Mouse (Mus musculus) layer of hippocampus, adult 8-10 months (tissue): ENCODE results near the gene Rps10. TPM values are rescaled to one million over a fixed set of nuclear protein-coding genes. Genes with fewer than 3 reads are reported as not detected.
"Not testable (repeated sequence)": the region's sequence is repeated elsewhere in the genome, so short reads cannot be mapped to it uniquely, and the experiment has no call there.

Experiments used
- DNase-seq, 2 experiments: peaks; one replicate each; pipeline ENCODE4 v3.0.0; 2022; ENCODE audit warnings: low spot score in 2 of 2
- total RNA-seq, 4 experiments: library from RNA; stranded (reverse); gene quantifications; 2 replicates each; pipeline ENCODE4 v1.2.4; 2022

The Rps10 gene
- total RNA-seq, 4 experiments from 2014 or later: 403 to 610 (median 491) TPM

- no peak for DNase-seq
These were observed 8.1 kb upstream of the Rps10 start for GRCm38 (mm10) chr17:27644572-27644971.

- DNase-seq: no peak
These were observed 7.3 kb upstream of the Rps10 start for GRCm38 (mm10) chr17:27643756-27644155.

- no peak for DNase-seq
These were observed 6.6 kb upstream of the Rps10 start for GRCm38 (mm10) chr17:27643101-27643500.

GRCm38 (mm10) chr17:27642491-27643062 lies 6.1 kb upstream of the Rps10 start:
- DNase-seq: peak; percentile 82 to 83

GRCm38 (mm10) chr17:27639851-27640250 lies 3.4 kb upstream of the Rps10 start:
- not testable (repeated sequence) for DNase-seq

- DNase-seq: peak; percentile 79
These were observed 2.5 kb upstream of the Rps10 start for GRCm38 (mm10) chr17:27638921-27639332.

- DNase-seq: no peak
These were observed 864 bp upstream of the Rps10 start for GRCm38 (mm10) chr17:27637333-27637732.

GRCm38 (mm10) chr17:27635575-27635903 lies 930 bp downstream of the Rps10 start:
- not testable (repeated sequence) for DNase-seq

- peak; percentile 76 to 82 for DNase-seq
These were observed 1.4 kb downstream of the Rps10 start, which contains the start of gene RPS10-NUDT3 for GRCm38 (mm10) chr17:27634871-27635574. TSS of gene RPS10-NUDT3 (minus strand) at chr17:27635222.

- DNase-seq: peak in 1 of 2 experiments; percentile 88
These were observed 7.0 kb downstream of the Rps10 start for GRCm38 (mm10) chr17:27629249-27630020.

- no peak for DNase-seq
These were observed 8.1 kb downstream of the Rps10 start for GRCm38 (mm10) chr17:27628376-27628775.

GRCm38 (mm10) chr17:27627451-27627850 lies 9.0 kb downstream of the Rps10 start:
- no peak for DNase-seq

- no peak for DNase-seq
These were observed 9.8 kb downstream of the Rps10 start for GRCm38 (mm10) chr17:27626681-27627080.

- no peak for DNase-seq
These were observed 10.8 kb downstream of the Rps10 start for GRCm38 (mm10) chr17:27625455-27626251.

GRCm38 (mm10) chr17:27623360-27624326 lies 12.8 kb downstream of the Rps10 start, which contains the start of gene Nudt3:
TSS of gene Nudt3 (minus strand) at chr17:27623495.
- DNase-seq: peak; percentile 62 to 85

- DNase-seq: no peak
These were observed 13.7 kb downstream of the Rps10 start for GRCm38 (mm10) chr17:27622611-27623359.

GRCm38 (mm10) chr17:27621705-27622531 lies 14.6 kb downstream of the Rps10 start:
- DNase-seq: no peak

GRCm38 (mm10) chr17:27621161-27621560 lies 15.3 kb downstream of the Rps10 start:
- DNase-seq: no peak

- no peak for DNase-seq
These were observed 21.1 kb downstream of the Rps10 start for GRCm38 (mm10) chr17:27615388-27615787.
